Mouse (Mus musculus) embryonic fibroblast, embryonic 13.5 days (primary cell): ENCODE results near the gene C1qtnf1. TPM values are rescaled to one million over a fixed set of nuclear protein-coding genes. Genes with fewer than 3 reads are reported as not detected.

ENCODE experiments used
- H3K27ac ChIP-seq: 2 replicates; pipeline ENCODE4 v1.5.1; 2012; ENCODE audit warnings: low read length, control low read depth, inconsistent platforms; ENCODE audit not compliant: insufficient read depth
- H3K4me1 ChIP-seq: 2 replicates; pipeline ENCODE4 v1.6.1; 2011; ENCODE audit warnings: low read length; ENCODE audit not compliant: control insufficient read depth, insufficient read depth
- H3K4me3 ChIP-seq: 2 replicates; pipeline ENCODE4 v1.5.1; 2011; ENCODE audit warnings: mild to moderate bottlenecking, control low read depth, low read length; ENCODE audit not compliant: insufficient read depth
- CTCF ChIP-seq: IDR thresholded peaks from 2 replicates; pipeline ENCODE4 v1.5.1; 2011; ENCODE audit warnings: mild to moderate bottlenecking, control low read depth, low read length, moderate library complexity, borderline replicate concordance; ENCODE audit not compliant: insufficient read depth
- POLR2A ChIP-seq: IDR thresholded peaks from 2 replicates; pipeline ENCODE4 v1.6.1; 2011; ENCODE audit warnings: low read depth, mild to moderate bottlenecking, control low read depth, low read length, moderate library complexity
- polyA plus RNA-seq: library from polyadenylated mRNA; stranded (reverse); fragments of >200 nt; gene quantifications from 2 replicates; pipeline ENCODE4 v1.2.4, GENCODE M21; 2011; ENCODE audit warnings: low read depth; ENCODE audit not compliant: missing spikeins, insufficient read length

C1qtnf1 gene
- polyA plus RNA-seq, 1 experiment: 23.0 TPM

DNA sequence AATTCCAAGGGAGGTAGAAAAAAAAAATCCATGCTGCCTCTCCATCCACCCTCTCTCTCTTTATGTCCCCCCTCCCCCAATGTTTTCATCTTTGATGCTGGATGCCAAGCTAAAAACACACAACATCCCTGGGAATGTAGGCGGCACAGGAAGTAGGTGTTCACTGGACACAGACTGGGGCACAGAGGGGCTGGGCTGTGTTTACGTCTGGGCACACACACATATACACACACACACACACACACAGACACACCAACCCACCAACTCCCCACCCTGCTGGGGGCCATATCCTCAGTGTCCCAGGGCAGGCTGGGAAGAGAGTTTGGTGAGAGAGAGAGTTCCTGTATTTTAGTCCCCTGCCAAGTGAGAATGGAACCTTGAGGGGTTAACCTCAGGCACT, 65.5 kb downstream of the C1qtnf1 start:
- no peak for TF ChIP-seq POLR2A
- no peak for TF ChIP-seq CTCF
- Histone ChIP-seq H3K27ac (no peak overlapping the region), H3K4me1 (no peaks in the 10 kb centered on the region), H3K4me3 (no peak overlapping the region)

DNA sequence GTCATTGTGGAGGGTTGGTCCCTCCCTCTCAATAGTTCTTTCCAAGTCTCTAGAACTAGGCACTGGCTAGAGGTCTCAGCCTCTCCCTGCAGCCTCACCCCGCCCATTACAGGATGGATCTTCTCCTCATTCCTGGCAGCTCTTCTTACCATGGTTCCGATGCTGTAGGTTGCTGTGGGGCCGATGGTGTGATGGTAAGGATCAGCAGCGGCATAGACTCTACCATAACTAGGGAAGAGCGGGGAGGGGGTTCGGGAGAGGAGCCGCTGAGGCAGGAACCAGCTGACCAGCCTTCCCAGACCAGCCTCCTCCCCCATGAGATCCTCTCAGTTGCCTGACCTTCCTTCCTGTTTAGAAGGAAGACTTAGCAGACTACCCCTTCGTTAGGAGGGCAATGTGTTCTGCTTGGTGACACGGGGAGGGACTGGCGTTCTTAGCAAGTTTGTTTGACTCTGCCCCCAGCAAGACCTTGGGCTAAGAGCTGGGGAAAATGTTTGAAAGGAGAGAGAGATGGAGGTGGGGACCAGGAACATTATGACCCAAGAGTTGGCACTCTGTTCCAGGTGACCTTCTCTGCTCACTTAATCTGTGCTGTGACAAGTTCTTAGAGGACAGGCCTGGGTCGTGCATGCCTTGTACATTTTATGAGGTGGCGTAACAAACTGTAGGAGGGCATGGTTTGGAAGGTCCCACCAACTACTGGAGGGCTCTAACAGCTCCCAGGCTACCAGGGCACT, 66.2 kb downstream of the C1qtnf1 start:
- Histone ChIP-seq H3K27ac (no peak overlapping the region), H3K4me3 (no peak overlapping the region), H3K4me1 (no peaks in the 10 kb centered on the region)
- TF ChIP-seq POLR2A: no peak
- no peak for TF ChIP-seq CTCF

DNA sequence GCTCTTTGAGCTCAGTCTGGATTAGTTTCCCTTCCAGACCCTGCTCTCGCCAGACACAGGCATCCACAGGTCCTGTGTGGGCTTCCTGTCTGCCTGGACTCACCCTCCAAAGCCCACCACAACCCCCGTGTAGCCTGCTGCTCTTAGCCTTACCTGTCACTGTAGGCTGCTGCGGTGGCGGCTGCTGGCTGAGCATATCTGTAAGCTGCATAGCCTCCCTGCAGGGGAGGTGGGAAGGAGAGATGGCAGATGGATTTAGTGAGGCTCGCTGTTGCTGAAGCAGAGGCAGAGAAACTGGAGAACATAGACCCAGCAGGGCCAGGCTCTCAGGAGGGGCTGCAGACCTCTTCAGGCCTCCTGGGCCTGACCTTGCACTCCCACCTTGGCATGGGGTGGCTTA, 67.1 kb downstream of the C1qtnf1 start:
- TF ChIP-seq POLR2A (no peak), CTCF (no peak)
- H3K27ac ChIP-seq: no peak overlapping the region
- no peaks in the 10 kb centered on the region for H3K4me1 ChIP-seq
- no peak overlapping the region for H3K4me3 ChIP-seq

DNA sequence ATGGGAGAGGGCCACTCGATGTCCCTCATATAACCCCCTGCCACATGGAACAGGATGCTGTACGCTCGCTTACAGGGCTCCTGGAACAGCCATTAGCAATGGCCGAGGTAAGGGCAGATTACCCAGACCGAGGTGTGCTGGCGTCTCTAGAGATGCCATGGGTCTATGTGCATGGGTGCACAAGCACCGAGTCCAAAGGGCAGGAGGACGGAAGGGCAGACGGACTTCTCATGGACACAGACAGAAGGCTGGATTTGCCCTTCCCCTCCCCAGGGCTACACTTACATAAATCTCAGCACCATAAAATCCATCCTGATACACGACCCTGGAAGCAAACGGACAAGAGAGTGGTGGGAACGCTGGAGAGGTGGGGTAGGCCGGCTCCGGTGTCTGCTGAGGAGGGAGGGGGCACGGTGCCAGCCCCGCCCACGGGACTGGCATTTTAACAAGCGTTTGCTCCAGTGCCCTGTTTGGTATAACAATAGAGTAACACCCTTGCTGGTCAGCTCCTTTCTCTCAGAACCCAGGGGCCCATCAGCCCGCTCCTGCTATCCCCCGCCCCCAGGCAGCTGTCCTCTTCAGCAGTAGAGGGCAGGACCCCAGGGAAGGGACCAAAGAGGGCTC, 68.2 kb downstream of the C1qtnf1 start:
- TF ChIP-seq CTCF (no peak), POLR2A (no peak)

More for the DNA sequence above, 68.2 kb downstream of the C1qtnf1 start:
- H3K4me1 ChIP-seq: no peaks in the 10 kb centered on the region
- H3K27ac ChIP-seq: no peak overlapping the region
- no peak overlapping the region for H3K4me3 ChIP-seq

Other genes with a start within 250 kb of the C1qtnf1 start
- gene Cyth1, start 179.6 kb upstream of the C1qtnf1 start, polyA plus RNA-seq: 11.8 and 12.6 TPM in 2 replicates
- 19.4 and 21.6 TPM in 2 replicates for gene Usp36, start 138.0 kb upstream of the C1qtnf1 start, polyA plus RNA-seq
- gene Cep295nl, start 85.7 kb upstream of the C1qtnf1 start, polyA plus RNA-seq: 5.2 and 6.1 TPM in 2 replicates
- 967 and 1,083 TPM in 2 replicates for gene Timp2, start 72.5 kb upstream of the C1qtnf1 start, polyA plus RNA-seq
- 116 and 144 TPM in 2 replicates for gene Lgals3bp, start 26.1 kb upstream of the C1qtnf1 start, polyA plus RNA-seq
- gene Cant1, start 9.1 kb upstream of the C1qtnf1 start, polyA plus RNA-seq: 28.2 and 29.9 TPM in 2 replicates
- gene Engase, start 48.6 kb downstream of the C1qtnf1 start, polyA plus RNA-seq: 2.7 and 3.5 TPM in 2 replicates